Mouse (Mus musculus): ENCODE data around the gene Ss18l2.

DNA sequence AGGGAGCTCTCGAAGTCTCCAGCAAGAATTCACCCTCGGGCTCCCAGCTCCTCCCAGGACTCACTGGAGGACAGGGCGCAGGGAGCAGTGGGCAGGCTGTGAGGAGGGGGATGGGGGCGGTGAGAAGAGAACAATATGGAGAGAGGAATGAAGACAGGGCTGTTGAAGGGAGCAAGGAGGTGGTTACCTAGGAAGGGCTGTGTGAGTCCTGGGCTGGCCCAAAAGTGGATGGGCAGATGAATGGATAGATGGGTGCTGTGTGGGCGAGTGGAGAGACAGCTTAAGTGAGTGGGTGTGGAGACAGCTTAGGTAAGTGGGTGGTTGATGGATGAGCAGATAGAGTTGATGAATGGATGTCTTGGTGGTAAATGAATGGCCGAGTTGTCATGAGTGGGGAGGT is 46.7 kb upstream of the Ss18l2 start:
- TF ChIP-seq TAL1 (IDR thresholded peaks at IDR 0.05; ENCODE audit: low read length) (no peak), GATA1 (IDR thresholded peaks at IDR 0.05; ENCODE audit: low read length) (no peak)
